10 mouse cellular contexts compared by ENCODE assay signal in the genomic region with DNA sequence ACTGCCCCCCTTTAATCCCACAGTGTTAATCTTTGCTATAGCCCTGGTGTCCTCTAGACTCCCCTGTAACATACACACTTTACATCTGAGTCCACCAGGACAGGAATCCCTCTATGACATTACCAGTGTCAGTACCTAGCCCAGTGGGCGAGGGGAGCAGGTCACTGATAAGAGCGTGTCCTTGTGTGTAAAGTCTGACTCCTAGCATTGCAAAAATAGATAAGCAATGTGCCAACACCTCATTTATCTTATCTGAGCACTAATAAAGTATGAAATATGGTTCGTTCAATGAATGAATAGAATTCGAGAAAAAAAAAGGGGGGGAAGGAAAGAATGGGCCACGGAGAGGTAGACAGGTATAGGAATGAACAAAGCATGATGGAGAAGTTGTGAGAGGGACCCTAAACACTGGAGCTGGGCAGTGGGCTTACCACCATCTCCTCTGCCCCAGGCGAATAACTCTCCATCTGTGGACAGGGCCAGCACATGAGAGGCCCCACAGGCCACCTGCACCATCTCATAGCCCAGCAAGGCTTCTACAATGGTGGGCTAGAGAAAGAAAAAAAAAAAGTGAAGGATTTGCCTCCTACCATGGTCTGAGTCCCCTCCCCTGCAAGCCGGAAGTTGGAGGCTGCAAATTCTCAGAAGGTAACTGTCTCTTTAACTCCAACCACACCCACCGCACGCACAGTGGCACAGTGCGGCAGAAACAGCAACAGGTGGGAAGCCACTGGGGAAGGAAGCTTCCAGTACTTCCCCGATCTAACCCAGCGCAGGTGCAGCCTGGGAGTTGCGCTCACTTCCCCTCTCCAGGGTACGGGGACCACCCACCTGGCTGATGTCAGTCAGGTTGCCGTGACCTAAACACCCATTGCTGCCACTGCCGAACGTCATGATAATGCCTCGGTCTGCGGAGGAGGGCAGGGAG. TPM values are rescaled to one million over a fixed set of nuclear protein-coding genes. Genes with fewer than 3 reads are reported as not detected.
DNase-seq lines count a peak whose midpoint lies in the region; ATAC-seq and TF ChIP-seq lines count a peak whose summit lies in the region.
"Had no signal": no experiment of that assay in that cellular context is flagged by ENCODE, and none has a peak within 500 bp of the region (broad histone marks: within the 10 kb centered on the region; RNA-seq: fewer than 3 reads in every experiment).

No protein-coding gene starts in this region.

- H3K9ac ChIP-seq in kidney, embryonic 16.5 days (replicated peaks; ENCODE audit: low read length), result peak overlapping the region; percentile 38
- H3K9ac ChIP-seq in forebrain, embryonic 16.5 days (replicated peaks; ENCODE audit: low read depth, low read length), result no peak overlapping the region

- no peak overlapping the region for H3K4me3 ChIP-seq in kidney, embryonic 16.5 days (ENCODE audit: low read length)
- H3K4me3 ChIP-seq in forebrain, embryonic 16.5 days (replicated peaks; ENCODE audit: low read length), result no peak overlapping the region
- H3K4me3 ChIP-seq in left cerebral cortex, adult 2 months, result no peak overlapping the region
- H3K4me3 ChIP-seq: layer of hippocampus, adult 2 months had no signal

- H3K4me1 ChIP-seq in kidney, embryonic 16.5 days (ENCODE audit: insufficient read depth, low read length), result peaks cover 18% of the 10 kb centered on the region
- H3K4me1 ChIP-seq in forebrain, embryonic 16.5 days (replicated peaks; ENCODE audit: control insufficient read depth, insufficient read depth, low read length), result peaks cover 8% of the 10 kb centered on the region

- 55% methylated on average over 19 of the region's 19 CpGs for WGBS in kidney, embryonic 16.5 days
- 52% methylated on average over 19 of the region's 19 CpGs for WGBS in forebrain, embryonic 16.5 days

- no peak overlapping the region for H3K27ac ChIP-seq in kidney, embryonic 16.5 days (ENCODE audit: low read length)
- no peak overlapping the region for H3K27ac ChIP-seq in forebrain, embryonic 16.5 days (ENCODE audit: low read length)
- H3K27ac ChIP-seq in left cerebral cortex, adult 2 months, result no peak overlapping the region
- H3K27ac ChIP-seq: layer of hippocampus, adult 2 months had no signal

- intact Hi-C loops in left cerebral cortex, adult 2 months (cut with DNase I), result no loop called here

- peak overlapping the region; percentile 34; the same call in 1 of the 2 replicates for H3K4me2 ChIP-seq in kidney, embryonic 16.5 days (replicated peaks; ENCODE audit: low read depth, low read length)
- H3K4me2 ChIP-seq in forebrain, embryonic 16.5 days (ENCODE audit: low read length), result no peak overlapping the region

- ATAC-seq in kidney, embryonic 16.5 days (ENCODE audit: low FRiP score, low TSS enrichment), result no peak
- ATAC-seq in granulocyte monocyte progenitor cell, adult 5-6 weeks (replicated peaks; ENCODE audit: poor library complexity, severe bottlenecking), result peak; percentile 28
- peak; percentile 48 for ATAC-seq in megakaryocyte, adult 5-6 weeks (ENCODE audit: poor library complexity, severe bottlenecking)
- no peak for ATAC-seq in forebrain, embryonic 16.5 days
- ATAC-seq: midbrain, embryonic 16.5 days had no signal

- no peak for TF ChIP-seq CTCF in left cerebral cortex, adult 2 months (IDR thresholded peaks at IDR 0.05)

- no peaks in the 10 kb centered on the region for H3K27me3 ChIP-seq in kidney, embryonic 16.5 days (ENCODE audit: insufficient read depth, low read length)
- H3K27me3 ChIP-seq in forebrain, embryonic 16.5 days (replicated peaks; ENCODE audit: control insufficient read depth, insufficient read depth, low read length), result no peaks in the 10 kb centered on the region

- no peak for DNase-seq in kidney, postnatal 14 days
- peak; percentile 82 for DNase-seq in thymus, postnatal 25 days
- no peak for DNase-seq in left cerebral cortex, adult 2 months (ENCODE audit: extremely low spot score in 1 of 2, low spot score in 2 of 2)
- no peak for DNase-seq in layer of hippocampus, postnatal 25 days (ENCODE audit: extremely low spot score in 1 of 2, low spot score in 1 of 2)

- no peaks in the 10 kb centered on the region for H3K9me3 ChIP-seq in kidney, embryonic 16.5 days (ENCODE audit: low read length)
- no peaks in the 10 kb centered on the region for H3K9me3 ChIP-seq in forebrain, embryonic 16.5 days (ENCODE audit: control insufficient read depth, low read length)

- H3K36me3 ChIP-seq in kidney, embryonic 16.5 days (ENCODE audit: insufficient read depth, low read length), result 0 out of 2 replicates have a peak, but pooled peaks cover 5% of the 10 kb centered on the region
- no peaks in the 10 kb centered on the region for H3K36me3 ChIP-seq in forebrain, embryonic 16.5 days (ENCODE audit: control insufficient read depth, insufficient read depth)

RNA-seq across cellular contexts. Expression of gene Traf4, which starts 3.4 kb away (rescaled TPM):
- polyA plus RNA-seq in kidney, embryonic 16.5 days (2015; fragmentation: Nextera tagmentation; extraction: Ambion mirVana), result 108 and 110 TPM in 2 replicates
- total RNA-seq in granulocyte monocyte progenitor cell, adult 5-6 weeks (2014; fragmentation: Nextera tagmentation), result 4.9 and 7.3 TPM in 2 replicates
- 2.8 and 3.6 TPM in 2 replicates for total RNA-seq in granulocyte monocyte progenitor cell, adult 5-6 weeks (2017)
- 1.3 TPM in 2 replicates for total RNA-seq in megakaryocyte, adult 5-6 weeks (2015)
- 0.51 and 2.2 TPM in 2 replicates for total RNA-seq in megakaryocyte, adult 5-6 weeks (2017)
- 122 and 124 TPM in 2 replicates for polyA plus RNA-seq in forebrain, embryonic 16.5 days (2015; fragmentation: Nextera tagmentation; extraction: Ambion mirVana)
- 10 to 100 TPM; 10.5 to 10.6 TPM for total RNA-seq in left cerebral cortex, adult 2 months (2021)
- total RNA-seq in layer of hippocampus, postnatal 25 days (2021), result 10 to 100 TPM; 16.1 to 19.9 TPM

RNA-seq across cellular contexts. Expression of gene Nek8, which starts 7.7 kb away (rescaled TPM):
- polyA plus RNA-seq in kidney, embryonic 16.5 days (2015; fragmentation: Nextera tagmentation; extraction: Ambion mirVana), result 27.9 and 29.1 TPM in 2 replicates
- total RNA-seq in granulocyte monocyte progenitor cell, adult 5-6 weeks (2014; fragmentation: Nextera tagmentation), result 3.5 and 14.4 TPM in 2 replicates
- 5.8 and 6.1 TPM in 2 replicates for total RNA-seq in granulocyte monocyte progenitor cell, adult 5-6 weeks (2017)
- total RNA-seq in megakaryocyte, adult 5-6 weeks (2015), result 2.4 and 8.6 TPM in 2 replicates
- total RNA-seq in megakaryocyte, adult 5-6 weeks (2017), result 2.1 and 6.9 TPM in 2 replicates
- polyA plus RNA-seq in forebrain, embryonic 16.5 days (2015; fragmentation: Nextera tagmentation; extraction: Ambion mirVana), result 5.1 and 6.0 TPM in 2 replicates
- 1 to 10 TPM; 3.0 to 3.1 TPM for total RNA-seq in left cerebral cortex, adult 2 months (2021)
- total RNA-seq in layer of hippocampus, postnatal 25 days (2021), result 1 to 10 TPM; 3.1 to 3.3 TPM

RNA-seq across cellular contexts. Expression of gene Tlcd1, which starts 7.7 kb away (rescaled TPM):
- 35.1 and 36.1 TPM in 2 replicates for polyA plus RNA-seq in kidney, embryonic 16.5 days (2015; fragmentation: Nextera tagmentation; extraction: Ambion mirVana)
- total RNA-seq in granulocyte monocyte progenitor cell, adult 5-6 weeks (2014; fragmentation: Nextera tagmentation), result 1.1 and 3.5 TPM in 2 replicates
- total RNA-seq in granulocyte monocyte progenitor cell, adult 5-6 weeks (2017), result 2.9 and 4.1 TPM in 2 replicates
- total RNA-seq in megakaryocyte, adult 5-6 weeks (2015), result 0.76 and 2.8 TPM in 2 replicates
- total RNA-seq in megakaryocyte, adult 5-6 weeks (2017), result 1.0 and 1.3 TPM in 2 replicates
- polyA plus RNA-seq in forebrain, embryonic 16.5 days (2015; fragmentation: Nextera tagmentation; extraction: Ambion mirVana), result 5.4 and 6.5 TPM in 2 replicates
- total RNA-seq in left cerebral cortex, adult 2 months (2021), result 10 to 100 TPM; 24.4 to 27.7 TPM
- total RNA-seq in layer of hippocampus, postnatal 25 days (2021), result 10 to 100 TPM; 23.8 to 29.7 TPM

RNA-seq across cellular contexts. Expression of gene Rpl23a, which starts 14.6 kb away (rescaled TPM):
- 1,090 and 1,147 TPM in 2 replicates for polyA plus RNA-seq in kidney, embryonic 16.5 days (2015; fragmentation: Nextera tagmentation; extraction: Ambion mirVana)
- total RNA-seq in granulocyte monocyte progenitor cell, adult 5-6 weeks (2014; fragmentation: Nextera tagmentation), result 5,451 and 5,560 TPM in 2 replicates
- total RNA-seq in granulocyte monocyte progenitor cell, adult 5-6 weeks (2017), result 3,079 and 3,080 TPM in 2 replicates
- total RNA-seq in megakaryocyte, adult 5-6 weeks (2015), result 2,467 and 2,664 TPM in 2 replicates
- 2,641 and 2,675 TPM in 2 replicates for total RNA-seq in megakaryocyte, adult 5-6 weeks (2017)
- 758 and 831 TPM in 2 replicates for polyA plus RNA-seq in forebrain, embryonic 16.5 days (2015; fragmentation: Nextera tagmentation; extraction: Ambion mirVana)
- total RNA-seq in left cerebral cortex, adult 2 months (2021), result 100 to 1,000 TPM; 647 to 724 TPM
- total RNA-seq in layer of hippocampus, postnatal 25 days (2021), result 100 to 1,000 TPM; 678 to 771 TPM

RNA-seq across cellular contexts. Expression of gene Rab34, which starts 19.4 kb away (rescaled TPM):
- 128 and 130 TPM in 2 replicates for polyA plus RNA-seq in kidney, embryonic 16.5 days (2015; fragmentation: Nextera tagmentation; extraction: Ambion mirVana)
- 6.1 and 7.2 TPM in 2 replicates for total RNA-seq in granulocyte monocyte progenitor cell, adult 5-6 weeks (2014; fragmentation: Nextera tagmentation)
- total RNA-seq in granulocyte monocyte progenitor cell, adult 5-6 weeks (2017), result 1.5 and 3.6 TPM in 2 replicates
- total RNA-seq in megakaryocyte, adult 5-6 weeks (2015), result not detected in 2 replicates
- 1.3 TPM in 1 of 2 replicates, not detected in the other for total RNA-seq in megakaryocyte, adult 5-6 weeks (2017)
- polyA plus RNA-seq in forebrain, embryonic 16.5 days (2015; fragmentation: Nextera tagmentation; extraction: Ambion mirVana), result 53.9 and 56.9 TPM in 2 replicates
- 10 to 100 TPM; 19.0 to 19.7 TPM for total RNA-seq in left cerebral cortex, adult 2 months (2021)
- 10 to 100 TPM; 26.1 to 37.3 TPM for total RNA-seq in layer of hippocampus, postnatal 25 days (2021)

Comparison
In these comparisons a context has a peak if more than half of its experiments do, and no peak if none do; other contexts are left out.
1. ATAC-seq: peak in granulocyte monocyte progenitor cell, adult 5-6 weeks (single experiment) and megakaryocyte, adult 5-6 weeks (single experiment); none in kidney, embryonic 16.5 days (single experiment) and forebrain, embryonic 16.5 days (single experiment).
2. RNA of gene Tlcd1, which starts 7.7 kb away (total RNA-seq): 23.8 to 29.7 TPM in layer of hippocampus, postnatal 25 days and 24.4 to 27.7 TPM in left cerebral cortex, adult 2 months; 1.1 to 4.1 TPM in granulocyte monocyte progenitor cell, adult 5-6 weeks and 0.76 to 2.8 TPM in megakaryocyte, adult 5-6 weeks; every median in the first group is over 4 times any median in the second.